13 mouse cellular contexts compared by ENCODE assay signal in genomic region chr9:21000811-21001210, GRCm38 (mm10). TPM values are rescaled to one million over a fixed set of nuclear protein-coding genes. Genes with fewer than 3 reads are reported as not detected.
DNase-seq lines count a peak whose midpoint lies in the region; ATAC-seq and TF ChIP-seq lines count a peak whose summit lies in the region.
"Had no signal": no experiment of that assay in that cellular context is flagged by ENCODE, and none has a peak within 500 bp of the region (broad histone marks: within the 10 kb centered on the region; RNA-seq: fewer than 3 reads in every experiment).

No protein-coding gene starts in this region.

- H3K9ac ChIP-seq in heart, postnatal 0 days (replicated peaks; ENCODE audit: low read depth, low read length): no peak overlapping the region
- H3K9ac ChIP-seq: embryonic facial prominence, embryonic 12.5 days had no signal

- no peak overlapping the region for H3K4me2 ChIP-seq in heart, postnatal 0 days (ENCODE audit: low read depth, low read length)
- H3K4me2 ChIP-seq: embryonic facial prominence, embryonic 12.5 days; midbrain, embryonic 11.5 days had no signal

- no peaks in the 10 kb centered on the region for H3K9me3 ChIP-seq in heart, postnatal 0 days (replicated peaks; ENCODE audit: control insufficient read depth, low read length)
- no peaks in the 10 kb centered on the region for H3K9me3 ChIP-seq in heart, embryonic 10.5 days
- H3K9me3 ChIP-seq: embryonic facial prominence, embryonic 12.5 days had no signal

- H3K36me3 ChIP-seq in heart, postnatal 0 days (replicated peaks; ENCODE audit: control insufficient read depth, insufficient read depth, low read length): peaks cover 17% of the 10 kb centered on the region
- peaks cover 13% of the 10 kb centered on the region for H3K36me3 ChIP-seq in heart, embryonic 10.5 days

- DNase-seq in heart, postnatal 0 days (ENCODE audit: low spot score): peak; percentile 39
- no peak for DNase-seq in heart, embryonic 10.5 days (ENCODE audit: low spot score)
- peak; percentile 39 for DNase-seq in A20 (ENCODE audit: low read depth, low spot score)
- DNase-seq in MN1 (ENCODE audit: low spot score): peak; percentile 67
- DNase-seq in kidney, postnatal 14 days: peak; percentile 72
- DNase-seq in testis, postnatal 10 days (ENCODE audit: low spot score): no peak
- DNase-seq in c-Kit-positive CD71-positive TER-119-positive erythroid progenitor cells, embryonic 14.5 days (ENCODE audit: low spot score): no peak
- DNase-seq in gastrocnemius, postnatal 25 days: no peak
- DNase-seq: adrenal gland, postnatal 25 days; thymus, adult 18-20 months had no signal

- no peak for ATAC-seq in heart, postnatal 0 days (ENCODE audit: insufficient read depth, low read depth)

- no peak overlapping the region for H3K27ac ChIP-seq in heart, postnatal 0 days (ENCODE audit: low read depth)
- no peak overlapping the region for H3K27ac ChIP-seq in heart, embryonic 10.5 days
- H3K27ac ChIP-seq: embryonic facial prominence, embryonic 12.5 days had no signal

- H3K27me3 ChIP-seq in heart, postnatal 0 days (ENCODE audit: control insufficient read depth, insufficient read depth, low read length): no peaks in the 10 kb centered on the region
- H3K27me3 ChIP-seq in heart, embryonic 10.5 days (ENCODE audit: insufficient read depth, poor library complexity, severe bottlenecking): no peaks in the 10 kb centered on the region
- H3K27me3 ChIP-seq: embryonic facial prominence, embryonic 12.5 days had no signal

- H3K4me3 ChIP-seq in heart, postnatal 0 days (ENCODE audit: low read depth, low read length): no peak overlapping the region
- H3K4me3 ChIP-seq in heart, embryonic 10.5 days: no peak overlapping the region
- H3K4me3 ChIP-seq: embryonic facial prominence, embryonic 12.5 days had no signal

- TF ChIP-seq CTCF in heart, postnatal 0 days (IDR thresholded peaks at IDR 0.05; ENCODE audit: low read depth): peak; percentile 52

- H3K4me1 ChIP-seq in heart, postnatal 0 days (ENCODE audit: control insufficient read depth, insufficient read depth): no peaks in the 10 kb centered on the region
- peaks cover 5% of the 10 kb centered on the region for H3K4me1 ChIP-seq in heart, embryonic 10.5 days

- TF ChIP-seq EP300 in heart, postnatal 0 days (IDR thresholded peaks at IDR 0.05; ENCODE audit: low read depth): no peak

RNA-seq across cellular contexts. Expression of gene Mrpl4, which starts 1.7 kb away (rescaled TPM):
- total RNA-seq in heart, postnatal 0 days (2014; rRNA removed; ENCODE audit: low replicate concordance): 239 and 285 TPM in 2 replicates
- 193 and 195 TPM in 2 replicates for polyA plus RNA-seq in heart, postnatal 0 days (2015; fragmentation: Nextera tagmentation; extraction: Ambion mirVana)
- polyA plus RNA-seq in heart, embryonic 10.5 days (2016; fragmentation: Nextera tagmentation; extraction: Ambion mirVana): 157 and 162 TPM in 2 replicates
- total RNA-seq in gastrocnemius, postnatal 25 days (2021): 10 to 100 TPM; 61.9 to 62.8 TPM

RNA-seq across cellular contexts. Expression of gene Icam1, which starts 15.0 kb away (rescaled TPM):
- total RNA-seq in heart, postnatal 0 days (2014; rRNA removed; ENCODE audit: low replicate concordance): 16.2 and 19.1 TPM in 2 replicates
- 9.0 and 10.6 TPM in 2 replicates for polyA plus RNA-seq in heart, postnatal 0 days (2015; fragmentation: Nextera tagmentation; extraction: Ambion mirVana)
- polyA plus RNA-seq in heart, embryonic 10.5 days (2016; fragmentation: Nextera tagmentation; extraction: Ambion mirVana): 7.7 and 9.7 TPM in 2 replicates
- 1 to 10 TPM; 1.6 to 3.0 TPM for total RNA-seq in gastrocnemius, postnatal 25 days (2021)

RNA-seq across cellular contexts. Expression of gene S1pr2, which starts 24.2 kb away (rescaled TPM):
- 6.9 and 7.4 TPM in 2 replicates for total RNA-seq in heart, postnatal 0 days (2014; rRNA removed; ENCODE audit: low replicate concordance)
- 8.5 and 8.6 TPM in 2 replicates for polyA plus RNA-seq in heart, postnatal 0 days (2015; fragmentation: Nextera tagmentation; extraction: Ambion mirVana)
- polyA plus RNA-seq in heart, embryonic 10.5 days (2016; fragmentation: Nextera tagmentation; extraction: Ambion mirVana): 25.1 and 34.6 TPM in 2 replicates
- total RNA-seq in gastrocnemius, postnatal 25 days (2021): 1 to 10 TPM; 2.3 to 3.6 TPM

RNA-seq across cellular contexts. Expression of gene Icam4, which starts 28.4 kb away (rescaled TPM):
- total RNA-seq in heart, postnatal 0 days (2014; rRNA removed; ENCODE audit: low replicate concordance): 2.4 TPM in 1 of 2 replicates, not detected in the other
- polyA plus RNA-seq in heart, postnatal 0 days (2015; fragmentation: Nextera tagmentation; extraction: Ambion mirVana): 1.3 and 1.6 TPM in 2 replicates
- 15.2 and 19.9 TPM in 2 replicates for polyA plus RNA-seq in heart, embryonic 10.5 days (2016; fragmentation: Nextera tagmentation; extraction: Ambion mirVana)
- total RNA-seq in gastrocnemius, postnatal 25 days (2021): 1 to 10 TPM; 1.0 to 1.6 TPM
- total RNA-seq: gastrocnemius, postnatal 4 days had no signal

RNA-seq across cellular contexts. Expression of gene Icam5, which starts 31.1 kb away (rescaled TPM):
- total RNA-seq in heart, postnatal 0 days (2014; rRNA removed; ENCODE audit: low replicate concordance): not detected in 2 replicates
- 0.04 TPM in 1 of 2 replicates, not detected in the other for polyA plus RNA-seq in heart, postnatal 0 days (2015; fragmentation: Nextera tagmentation; extraction: Ambion mirVana)
- polyA plus RNA-seq in heart, embryonic 10.5 days (2016; fragmentation: Nextera tagmentation; extraction: Ambion mirVana): 0.06 and 0.09 TPM in 2 replicates
- total RNA-seq in gastrocnemius, postnatal 25 days (2021): not detected
- polyA plus RNA-seq: midbrain, embryonic 11.5 days had no signal

Comparison
In these comparisons a context has a peak if more than half of its experiments do, and no peak if none do; other contexts are left out.
1. DNase-seq: peak in heart, postnatal 0 days (single experiment), A20 (single experiment), MN1 (single experiment) and kidney, postnatal 14 days (single experiment); none in heart, embryonic 10.5 days (single experiment), testis, postnatal 10 days (single experiment), c-Kit-positive CD71-positive TER-119-positive erythroid progenitor cells, embryonic 14.5 days (single experiment) and gastrocnemius, postnatal 25 days (single experiment).